Mouse (Mus musculus) kidney, embryonic 14.5 days (tissue): Measurements from ENCODE around the gene Dlg5. TPM values are rescaled to one million over a fixed set of nuclear protein-coding genes. Genes with fewer than 3 reads are reported as not detected.

Experiments
- ATAC-seq: fragments of 200-750 bp; cut with Nextera tagmentation; 2 replicates; pipeline ENCODE4 v1.8.0; 2017; ENCODE audit warnings: moderate number of reproducible peaks, mild to moderate bottlenecking, moderate TSS enrichment, moderate library complexity; ENCODE audit not compliant: low FRiP score, low TSS enrichment
- H3K27ac ChIP-seq: fragments of 300-500 bp; sonication (generic); 2 replicates; pipeline ENCODE4 v1.5.1; 2014; ENCODE audit warnings: low read depth, mild to moderate bottlenecking, low read length, moderate library complexity, mixed read lengths
- H3K27me3 ChIP-seq: fragments of 300-500 bp; sonication (generic); 2 replicates; pipeline ENCODE4 v1.6.1; 2014; ENCODE audit warnings: mild to moderate bottlenecking, low read length; ENCODE audit not compliant: control insufficient read depth, insufficient read depth
- H3K36me3 ChIP-seq: fragments of 300-500 bp; sonication (generic); 2 replicates; pipeline ENCODE4 v1.6.1; 2014; ENCODE audit warnings: low read length, mixed read lengths; ENCODE audit not compliant: control insufficient read depth, insufficient read depth
- H3K4me1 ChIP-seq: fragments of 300-500 bp; sonication (generic); 2 replicates; pipeline ENCODE4 v1.6.1; 2014; ENCODE audit warnings: low read length, mixed read lengths; ENCODE audit not compliant: control insufficient read depth, insufficient read depth
- H3K4me2 ChIP-seq: fragments of 300-500 bp; sonication (generic); replicated peaks from 2 replicates; pipeline ENCODE4 v1.6.1; 2014; ENCODE audit warnings: low read depth, mild to moderate bottlenecking, low read length
- H3K4me3 ChIP-seq: fragments of 300-500 bp; sonication (generic); 2 replicates; pipeline ENCODE4 v1.5.1; 2014; ENCODE audit warnings: mild to moderate bottlenecking, low read length
- H3K9ac ChIP-seq: fragments of 300-500 bp; sonication (generic); 2 replicates; pipeline ENCODE4 v1.6.1; 2014; ENCODE audit warnings: low read depth, mild to moderate bottlenecking, low read length, moderate library complexity
- H3K9me3 ChIP-seq: fragments of 300-500 bp; sonication (generic); 2 replicates; pipeline ENCODE4 v1.6.1; 2016; ENCODE audit warnings: low read length; ENCODE audit not compliant: control insufficient read depth
- WGBS: fragments of 180-500 bp; shearing (Covaris S2); extraction: QIAGEN DNeasy Blood & Tissue Kit; methylation state at CpG from one replicate; pipeline ENCODE4 v1.1.7; 2014; 5-methylcytosine and 5-hydroxymethylcytosine counted together
- polyA plus RNA-seq: library from polyadenylated mRNA; unstranded; fragments of >200 nt; fragmentation: Nextera tagmentation; extraction: Ambion mirVana; gene quantifications from 2 replicates; pipeline ENCODE4 v1.2.1, GENCODE M21; 2014

Dlg5 gene
- polyA plus RNA-seq, result 24.7 and 26.9 TPM in 2 replicates

- Histone ChIP-seq H3K4me3 (peak within 1 kb of the TSS; percentile 84), H3K27ac (peak within 1 kb of the TSS; percentile 89), H3K4me2 (peak within 1 kb of the TSS; percentile 95), H3K27me3 (no peaks in the 10 kb centered on the region), H3K9me3 (no peaks in the 10 kb centered on the region), H3K9ac (peak within 1 kb of the TSS; percentile 95), H3K36me3 (peaks cover 5% of the 10 kb centered on the region), H3K4me1 (peaks cover 3% of the 10 kb centered on the region; the same call in 1 of the 2 replicates)
- peak; percentile 87 for ATAC-seq
- under 1% methylated on average over 44 of the region's 98 CpGs for WGBS
Measured at GRCm38 (mm10) chr14:24245177-24246081, at the start of gene Dlg5. TSS of gene Dlg5 (minus strand) at chr14:24245920.

- Histone ChIP-seq H3K9ac (no peak overlapping the region), H3K4me3 (no peak overlapping the region), H3K27ac (no peak overlapping the region), H3K4me2 (no peak overlapping the region), H3K4me1 (no peaks in the 10 kb centered on the region), H3K36me3 (no peaks in the 10 kb centered on the region), H3K9me3 (no peaks in the 10 kb centered on the region), H3K27me3 (no peaks in the 10 kb centered on the region)
- ATAC-seq, result no peak
- WGBS, result 81% methylated on average over 5 of the region's 5 CpGs
Measured at GRCm38 (mm10) chr14:24293631-24294030, 47.9 kb upstream of the Dlg5 start.

GRCm38 (mm10) chr14:24292914-24293313 lies 47.2 kb upstream of the Dlg5 start, which contains the start of gene E330034G19Rik:
TSS of gene E330034G19Rik (plus strand) at chr14:24293214.
- Histone ChIP-seq H3K9me3 (no peaks in the 10 kb centered on the region), H3K4me2 (no peak within 1 kb of the TSS), H3K36me3 (no peaks in the 10 kb centered on the region), H3K4me1 (no peaks in the 10 kb centered on the region), H3K9ac (no peak within 1 kb of the TSS), H3K27ac (no peak within 1 kb of the TSS), H3K27me3 (no peaks in the 10 kb centered on the region), H3K4me3 (no peak within 1 kb of the TSS)
- 55% methylated on average over 3 of the region's 3 CpGs for WGBS
- no peak for ATAC-seq

- Histone ChIP-seq H3K4me3 (no peak overlapping the region), H3K36me3 (no peaks in the 10 kb centered on the region), H3K27ac (no peak overlapping the region), H3K4me1 (no peaks in the 10 kb centered on the region), H3K9me3 (no peaks in the 10 kb centered on the region), H3K4me2 (no peak overlapping the region), H3K27me3 (no peaks in the 10 kb centered on the region), H3K9ac (no peak overlapping the region)
- no peak for ATAC-seq
Measured at GRCm38 (mm10) chr14:24290726-24291125, 45.0 kb upstream of the Dlg5 start.

- Histone ChIP-seq H3K9me3 (no peaks in the 10 kb centered on the region), H3K27ac (no peak overlapping the region), H3K27me3 (no peaks in the 10 kb centered on the region), H3K4me2 (no peak overlapping the region), H3K4me1 (no peaks in the 10 kb centered on the region), H3K9ac (no peak overlapping the region), H3K4me3 (no peak overlapping the region), H3K36me3 (no peaks in the 10 kb centered on the region)
- no peak for ATAC-seq
- WGBS, result 74% methylated on average over 4 of the region's 4 CpGs
Measured at GRCm38 (mm10) chr14:24286136-24286535, 40.4 kb upstream of the Dlg5 start.

GRCm38 (mm10) chr14:24282276-24282675 lies 36.6 kb upstream of the Dlg5 start:
- H3K4me1 ChIP-seq, result no peaks in the 10 kb centered on the region
- no peak overlapping the region for H3K9ac ChIP-seq
- no peak overlapping the region for H3K4me2 ChIP-seq
- H3K36me3 ChIP-seq, result no peaks in the 10 kb centered on the region
- H3K27ac ChIP-seq, result no peak overlapping the region
- H3K9me3 ChIP-seq, result no peaks in the 10 kb centered on the region
- no peak overlapping the region for H3K4me3 ChIP-seq
- H3K27me3 ChIP-seq, result no peaks in the 10 kb centered on the region
- WGBS, result 79% methylated on average over 3 of the region's 3 CpGs
- ATAC-seq, result no peak

- Histone ChIP-seq H3K4me3 (no peak overlapping the region), H3K9me3 (no peaks in the 10 kb centered on the region), H3K4me2 (no peak overlapping the region), H3K36me3 (no peaks in the 10 kb centered on the region), H3K27me3 (no peaks in the 10 kb centered on the region), H3K4me1 (no peaks in the 10 kb centered on the region), H3K9ac (no peak overlapping the region), H3K27ac (no peak overlapping the region)
- 69% methylated on average over 4 of the region's 4 CpGs for WGBS
- no peak for ATAC-seq
Measured at GRCm38 (mm10) chr14:24281278-24281677, 35.6 kb upstream of the Dlg5 start.

- no peaks in the 10 kb centered on the region for H3K9me3 ChIP-seq
- no peak overlapping the region for H3K9ac ChIP-seq
- no peak overlapping the region for H3K27ac ChIP-seq
- no peak for ATAC-seq
- H3K4me2 ChIP-seq, result no peak overlapping the region
- 50% methylated on average over 2 of the region's 2 CpGs for WGBS
- no peak overlapping the region for H3K4me3 ChIP-seq
- H3K36me3 ChIP-seq, result no peaks in the 10 kb centered on the region
- H3K27me3 ChIP-seq, result no peaks in the 10 kb centered on the region
- H3K4me1 ChIP-seq, result no peaks in the 10 kb centered on the region
Measured at GRCm38 (mm10) chr14:24275534-24275933, 29.8 kb upstream of the Dlg5 start.

GRCm38 (mm10) chr14:24273575-24273974 lies 27.9 kb upstream of the Dlg5 start:
- no peak overlapping the region for H3K27ac ChIP-seq

More at GRCm38 (mm10) chr14:24273575-24273974, 27.9 kb upstream of the Dlg5 start:
- Histone ChIP-seq H3K27me3 (no peaks in the 10 kb centered on the region), H3K4me2 (no peak overlapping the region), H3K9ac (no peak overlapping the region), H3K4me3 (no peak overlapping the region), H3K4me1 (no peaks in the 10 kb centered on the region), H3K36me3 (no peaks in the 10 kb centered on the region), H3K9me3 (no peaks in the 10 kb centered on the region)
- peak; percentile 28; the same call in 1 of the 2 replicates for ATAC-seq
- 55% methylated on average over 2 of the region's 2 CpGs for WGBS
